Mouse (Mus musculus) mouse trophoblast stem cell (cell line): ENCODE results near the gene Gm10037.
"Not testable (repeated sequence)": the region's sequence is repeated elsewhere in the genome, so short reads cannot be mapped to it uniquely, and the experiment has no call there.

Experiments used
- in situ Hi-C, 2 experiments: fragments of 300-500 bp; cut with MseI, MboI; formaldehyde crosslinking; loops; 2 replicates in 1 of 2; 3 replicates in 1 of 2; pipeline ENCODE4 v1.15.1; 2025

Gene Gm10037

GRCm38 (mm10) chr13:67867899-67868298 lies 37.0 kb downstream of the Gm10037 start:
- in situ Hi-C loops: loop anchor here (25.0 kb wide), 1 partner anchor 194 kb away; no protein-coding TSS in a partner anchor

- in situ Hi-C loops: not testable (repeated sequence)
These were observed 45.3 kb downstream of the Gm10037 start for GRCm38 (mm10) chr13:67876049-67876698.

DNA sequence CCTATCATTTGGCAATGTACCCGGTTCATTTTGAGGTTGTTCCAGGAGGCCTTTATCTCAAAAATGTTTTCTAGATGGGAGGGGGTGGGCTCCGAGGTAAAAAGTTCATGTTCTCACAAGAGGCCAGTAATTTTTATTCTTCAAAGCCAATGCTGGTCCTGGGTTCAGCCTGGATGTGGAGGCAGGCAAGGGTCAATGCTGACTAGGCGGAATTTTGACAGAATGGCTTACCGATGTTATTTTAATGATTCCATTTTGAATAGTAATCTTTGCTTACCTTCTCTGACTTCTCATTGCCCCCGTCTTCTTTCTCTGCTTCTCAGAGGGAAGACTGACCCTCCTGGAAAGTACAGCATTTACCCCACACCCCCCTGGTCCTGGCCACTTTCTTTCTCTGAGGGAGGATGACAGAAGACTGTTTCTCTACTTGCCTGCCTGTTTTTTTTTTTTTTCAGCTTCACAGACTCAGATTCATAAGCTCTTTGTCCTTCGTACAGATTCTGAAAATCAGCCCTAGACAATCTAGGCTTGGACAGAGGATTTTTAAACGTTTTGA lies 45.9 kb downstream of the Gm10037 start:
- in situ Hi-C loops: no loop called here

- in situ Hi-C loops: no loop called here
These were observed 53.1 kb downstream of the Gm10037 start for GRCm38 (mm10) chr13:67883966-67884365.
